ENCODE assay signal across 8 mouse cellular contexts in the genomic region with DNA sequence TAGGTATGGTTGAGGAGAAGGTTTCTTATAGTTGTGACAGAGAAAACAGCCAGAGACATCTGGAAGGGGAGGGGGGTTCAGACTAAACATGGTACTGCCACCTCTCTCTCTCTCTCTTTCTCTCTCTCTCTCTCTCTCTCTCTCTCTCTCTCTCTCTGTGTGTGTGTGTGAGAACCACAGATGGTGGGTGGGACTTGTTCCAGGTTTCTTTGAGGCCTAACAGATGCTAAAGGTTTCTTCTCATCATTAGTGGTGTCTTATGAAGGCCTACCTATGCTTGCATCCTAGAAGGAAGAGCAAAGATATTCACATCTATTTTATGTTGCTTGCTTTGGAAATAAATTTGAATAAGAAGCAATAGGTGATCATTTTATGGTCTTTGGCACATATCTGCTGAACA. TPM values are rescaled to one million over a fixed set of nuclear protein-coding genes. Genes with fewer than 3 reads are reported as not detected.
DNase-seq lines count a peak whose midpoint lies in the region; ATAC-seq and TF ChIP-seq lines count a peak whose summit lies in the region.

No protein-coding gene starts in this region.

- no peak overlapping the region for H3K27ac ChIP-seq in lung, postnatal 0 days (ENCODE audit: low read length)
- H3K27ac ChIP-seq in limb, embryonic 14.5 days (replicated peaks; ENCODE audit: low read depth, low read length) = no peak overlapping the region
- no peak overlapping the region; the same call in 1 of the 2 replicates for H3K27ac ChIP-seq in stomach, postnatal 0 days (replicated peaks)

- H3K9me3 ChIP-seq in lung, postnatal 0 days (ENCODE audit: low read length) = no peaks in the 10 kb centered on the region
- no peaks in the 10 kb centered on the region for H3K9me3 ChIP-seq in limb, embryonic 14.5 days (ENCODE audit: control insufficient read depth, low read length)
- H3K9me3 ChIP-seq in stomach, postnatal 0 days (ENCODE audit: control insufficient read depth, low read length) = no peaks in the 10 kb centered on the region

- DNase-seq in cerebellum, postnatal 10 days = peak; percentile 62 to 73
- no peak for DNase-seq in lung, postnatal 0 days (ENCODE audit: low spot score)
- no peak for DNase-seq in lung, postnatal 10 days
- DNase-seq in limb, embryonic 14.5 days (ENCODE audit: low spot score) = no peak
- DNase-seq in stomach, postnatal 0 days (ENCODE audit: low spot score) = no peak
- no peak for DNase-seq in lung, postnatal 4 days
- no peak for DNase-seq in layer of hippocampus, postnatal 25 days (ENCODE audit: extremely low spot score in 1 of 2, low spot score in 1 of 2)

- no peak for TF ChIP-seq EP300 in lung, postnatal 0 days (IDR thresholded peaks at IDR 0.05)
- no peak for TF ChIP-seq EP300 in stomach, postnatal 0 days (optimal IDR thresholded peaks at IDR 0.05)

- H3K9ac ChIP-seq in lung, postnatal 0 days (replicated peaks; ENCODE audit: low read depth) = no peak overlapping the region; the same call in 1 of the 2 replicates
- no peak overlapping the region for H3K9ac ChIP-seq in limb, embryonic 14.5 days (ENCODE audit: low read depth, low read length, severe bottlenecking)
- H3K9ac ChIP-seq in stomach, postnatal 0 days (ENCODE audit: low read length) = no peak overlapping the region

- no peak for TF ChIP-seq CTCF in lung, postnatal 0 days (IDR thresholded peaks at IDR 0.05)
- no peak for TF ChIP-seq CTCF in stomach, postnatal 0 days (IDR thresholded peaks at IDR 0.05; ENCODE audit: low read depth)

- H3K4me3 ChIP-seq in lung, postnatal 0 days (ENCODE audit: low read depth, low read length) = peak overlapping the region; percentile 60; the same call in 1 of the 2 replicates
- peak overlapping the region; percentile 55 for H3K4me3 ChIP-seq in limb, embryonic 14.5 days (replicated peaks; ENCODE audit: low read length)
- peak overlapping the region; percentile 65; the same call in 1 of the 2 replicates for H3K4me3 ChIP-seq in stomach, postnatal 0 days (ENCODE audit: low read depth, low read length)

- no peaks in the 10 kb centered on the region for H3K36me3 ChIP-seq in lung, postnatal 0 days (ENCODE audit: insufficient read depth, low read length)
- H3K36me3 ChIP-seq in limb, embryonic 14.5 days (ENCODE audit: control insufficient read depth, insufficient read depth, low read length) = no peaks in the 10 kb centered on the region
- H3K36me3 ChIP-seq in stomach, postnatal 0 days (ENCODE audit: control insufficient read depth, insufficient read depth, low read length) = no peaks in the 10 kb centered on the region

- TF ChIP-seq POLR2A in limb, embryonic 14.5 days (IDR thresholded peaks at IDR 0.05; ENCODE audit: borderline replicate concordance, extremely low read depth, insufficient read depth, insufficient read length) = no peak

- peaks cover 2% of the 10 kb centered on the region; the same call in 1 of the 2 replicates for H3K4me1 ChIP-seq in lung, postnatal 0 days (ENCODE audit: insufficient read depth, low read depth, low read length)
- peaks cover 6% of the 10 kb centered on the region; the same call in 1 of the 2 replicates for H3K4me1 ChIP-seq in limb, embryonic 14.5 days (ENCODE audit: control insufficient read depth, insufficient read depth, low read length)
- no peaks in the 10 kb centered on the region; the same call in 1 of the 2 replicates for H3K4me1 ChIP-seq in stomach, postnatal 0 days (replicated peaks; ENCODE audit: control insufficient read depth, insufficient read depth)

- H3K27me3 ChIP-seq in lung, postnatal 0 days (replicated peaks; ENCODE audit: insufficient read depth, low read length) = no peaks in the 10 kb centered on the region
- H3K27me3 ChIP-seq in limb, embryonic 14.5 days (ENCODE audit: control insufficient read depth, insufficient read depth, low read length) = no peaks in the 10 kb centered on the region
- H3K27me3 ChIP-seq in stomach, postnatal 0 days (ENCODE audit: control insufficient read depth, insufficient read depth, low read length) = no peaks in the 10 kb centered on the region

- ATAC-seq in cerebellum, adult (ENCODE audit: insufficient number of reproducible peaks, low FRiP score, low TSS enrichment) = no peak
- ATAC-seq in lung, postnatal 0 days = no peak
- ATAC-seq in limb, embryonic 14.5 days (ENCODE audit: low FRiP score, low read depth) = no peak
- ATAC-seq in stomach, postnatal 0 days (ENCODE audit: low FRiP score, low TSS enrichment) = no peak

- peak overlapping the region; percentile 70 for H3K4me2 ChIP-seq in lung, postnatal 0 days (replicated peaks; ENCODE audit: low read depth, low read length)
- H3K4me2 ChIP-seq in limb, embryonic 14.5 days (replicated peaks; ENCODE audit: low read depth, low read length, severe bottlenecking) = peak overlapping the region; percentile 74
- H3K4me2 ChIP-seq in stomach, postnatal 0 days (replicated peaks; ENCODE audit: low read depth) = peak overlapping the region; percentile 63

RNA-seq across cellular contexts. Expression of a gene that starts 6.6 kb away (rescaled TPM):
- 36.0 and 41.1 TPM in 2 replicates for polyA plus RNA-seq in lung, postnatal 0 days (2015; fragmentation: Nextera tagmentation; extraction: Ambion mirVana)
- 49.0 and 75.1 TPM in 2 replicates for polyA plus RNA-seq in limb, embryonic 14.5 days (2012; rRNA removed)
- polyA plus RNA-seq in limb, embryonic 14.5 days (2014; fragmentation: Nextera tagmentation; extraction: Ambion mirVana) = 85.4 and 86.7 TPM in 2 replicates
- polyA plus RNA-seq in stomach, postnatal 0 days (2015; fragmentation: Nextera tagmentation; extraction: Ambion mirVana) = 36.2 and 36.8 TPM in 2 replicates
- total RNA-seq in layer of hippocampus, postnatal 25 days (2021) = 100 to 1,000 TPM; 104 to 118 TPM

RNA-seq across cellular contexts. Expression of a gene that starts 6.7 kb away (rescaled TPM):
- polyA plus RNA-seq in lung, postnatal 0 days (2015; fragmentation: Nextera tagmentation; extraction: Ambion mirVana) = 27.1 and 30.5 TPM in 2 replicates
- polyA plus RNA-seq in limb, embryonic 14.5 days (2012; rRNA removed) = 29.2 and 30.5 TPM in 2 replicates
- polyA plus RNA-seq in limb, embryonic 14.5 days (2014; fragmentation: Nextera tagmentation; extraction: Ambion mirVana) = 40.8 and 43.4 TPM in 2 replicates
- 30.8 and 33.5 TPM in 2 replicates for polyA plus RNA-seq in stomach, postnatal 0 days (2015; fragmentation: Nextera tagmentation; extraction: Ambion mirVana)
- 10 to 100 TPM; 27.0 to 28.4 TPM for total RNA-seq in layer of hippocampus, postnatal 25 days (2021)

Comparison
In these comparisons a context has a peak if more than half of its experiments do, and no peak if none do; other contexts are left out.
1. DNase-seq: peak in cerebellum, postnatal 10 days (2 of 2); none in lung, postnatal 0 days (single experiment), lung, postnatal 10 days (single experiment), limb, embryonic 14.5 days (single experiment), stomach, postnatal 0 days (single experiment), lung, postnatal 4 days (0 of 2) and layer of hippocampus, postnatal 25 days (0 of 2).
2. Peak in every context shown above with its lines, with median percentiles within 50 percentile points of each other: H3K4me2 ChIP-seq and H3K4me3 ChIP-seq.